Mouse (Mus musculus) v-Abl transformed pro-B cells (cell line): ENCODE data around the gene Esyt1.

Source experiments
- in situ Hi-C, 2 experiments: fragments of 400-800 bp; cut with MboI; formaldehyde crosslinking; loops; one replicate each; pipeline ENCODE4 v1.15.1; 2025; ENCODE audit not compliant: unreplicated experiment in 2 of 2

Gene Esyt1

GRCm38 (mm10) chr10:128544674-128545569 is 19.3 kb upstream of the Esyt1 start:
- in situ Hi-C loops, result loop anchor here (5.0 to 10.0 kb wide), 4 partner anchors 130 to 210 kb away; partner anchors contain the start of genes Cs (in 2 of the 2), Coq10a (in 1 of the 2) and Suox (in 1 of the 2)

DNA sequence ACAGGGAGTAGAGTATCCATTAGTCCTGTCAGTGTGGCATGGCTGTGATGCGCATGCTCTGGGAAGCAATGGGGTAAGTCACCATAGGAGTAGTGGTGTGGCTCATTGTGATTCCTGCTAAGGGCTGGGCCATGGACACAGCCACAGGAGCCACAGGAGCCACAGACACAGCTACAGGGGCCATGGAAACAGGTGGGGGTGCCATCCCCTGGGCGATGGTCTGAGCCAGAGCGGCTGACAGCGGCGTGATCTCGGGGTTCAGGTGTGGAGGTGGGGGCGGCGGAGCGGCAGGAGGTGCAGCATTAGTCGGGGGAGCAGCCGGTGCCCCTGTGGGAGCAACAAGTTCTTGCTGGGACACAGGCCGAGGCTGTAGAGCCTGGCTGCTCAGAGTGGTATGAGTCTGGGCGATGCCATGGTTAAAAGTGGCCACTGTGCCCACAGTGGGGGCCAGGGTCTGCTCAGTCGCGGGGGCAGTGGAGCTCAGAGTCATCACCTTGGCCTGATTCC is 18.5 kb upstream of the Esyt1 start:
- in situ Hi-C loops, result loop anchor here in 1 of 2 experiments (10.0 kb wide), 2 partner anchors 131 to 209 kb away; partner anchors contain the start of genes Cs and Suox

DNA sequence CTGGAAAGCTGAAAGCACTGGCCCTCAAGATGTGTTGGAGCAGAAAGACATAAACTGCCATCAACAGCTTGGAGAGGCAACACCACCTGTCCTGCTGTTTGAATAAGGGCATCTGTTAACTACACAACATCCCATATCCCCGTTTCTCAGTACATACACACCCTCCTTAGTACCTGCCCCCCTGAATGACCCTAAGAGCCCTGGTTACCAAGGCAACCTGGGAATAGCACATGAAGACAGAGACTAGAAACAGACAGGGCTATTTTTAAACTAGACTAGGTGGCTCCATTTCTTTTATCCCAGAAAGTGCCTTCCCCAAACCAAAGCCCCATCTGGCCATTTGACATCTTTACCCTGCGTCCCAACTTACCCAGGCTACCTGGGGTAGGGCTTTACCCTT is 17.4 kb upstream of the Esyt1 start:
- in situ Hi-C loops, result loop anchor here in 1 of 2 experiments (10.0 kb wide), 2 partner anchors 132 to 208 kb away; partner anchors contain the start of genes Cs and Suox

GRCm38 (mm10) chr10:128538340-128538870 is 12.7 kb upstream of the Esyt1 start:
- in situ Hi-C loops, result loop anchor here in 1 of 2 experiments (5.0 kb wide), 1 partner anchor 46 kb away; the partner anchor contains the start of gene Myl6

DNA sequence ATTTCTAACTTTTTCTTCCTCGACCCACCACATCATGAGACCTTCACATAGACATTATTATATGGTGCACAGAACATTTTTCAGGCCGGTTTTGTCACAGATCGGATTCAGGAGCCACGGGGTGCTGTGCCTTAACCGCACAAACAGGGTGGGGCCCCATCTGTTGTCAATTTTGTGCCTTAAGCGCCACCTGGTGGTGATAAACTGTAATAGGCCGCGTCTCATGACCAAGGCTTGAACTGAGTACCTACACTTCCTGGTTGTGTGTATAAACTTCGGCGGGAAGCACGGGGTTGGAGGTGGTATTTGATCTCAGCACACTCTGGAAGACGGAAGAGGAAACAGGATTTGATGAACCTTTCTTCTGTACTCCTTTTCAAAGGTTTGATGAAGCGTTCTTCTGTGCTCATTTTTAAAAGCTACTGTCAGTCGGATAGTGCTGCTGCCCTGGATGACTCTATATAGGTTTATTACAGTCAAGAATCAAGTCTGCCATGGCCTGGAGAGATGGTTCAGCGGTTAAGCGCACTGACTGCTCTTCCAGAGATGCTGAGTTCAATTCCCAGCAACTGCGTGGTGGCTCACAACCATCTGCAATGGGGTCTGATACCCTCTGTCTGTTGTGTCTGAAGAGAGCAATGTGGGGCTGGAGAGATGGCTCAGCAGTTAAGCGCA is 10.7 kb upstream of the Esyt1 start:
- in situ Hi-C loops, result loop anchor here in 1 of 2 experiments (5.0 kb wide), 1 partner anchor 44 kb away; the partner anchor contains the start of gene Myl6

DNA sequence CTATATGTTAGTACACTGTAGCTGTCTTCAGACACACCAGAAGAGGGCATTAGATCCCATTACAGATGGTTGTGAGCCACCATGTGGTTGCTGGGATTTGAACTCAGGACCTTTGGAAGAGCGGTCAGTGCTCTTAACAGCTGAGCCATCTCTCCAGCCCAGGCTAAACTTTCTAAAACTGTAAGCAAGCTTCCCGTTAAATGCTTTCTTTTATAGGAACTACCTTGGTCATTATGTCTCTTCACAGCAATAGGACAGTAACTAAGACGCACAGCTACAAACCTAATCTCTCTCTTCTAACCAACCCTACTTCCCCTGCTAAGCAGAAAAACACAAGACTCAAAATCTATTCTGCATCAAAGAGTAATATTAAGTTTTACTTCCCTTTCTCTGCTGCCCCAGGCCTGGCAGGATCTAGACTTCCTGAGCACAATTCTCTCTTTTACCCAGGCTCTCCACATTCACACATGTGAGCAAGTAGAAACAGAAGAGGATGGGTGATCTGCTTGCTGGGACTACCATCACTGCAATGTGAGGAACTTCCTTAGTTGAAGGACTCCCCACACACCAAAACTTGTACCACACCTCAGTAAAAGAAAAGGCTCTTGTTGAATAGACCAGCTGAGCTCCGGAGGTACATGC is 10.1 kb upstream of the Esyt1 start:
- in situ Hi-C loops, result loop anchor here in 1 of 2 experiments (5.0 kb wide), 1 partner anchor 43 kb away; the partner anchor contains the start of gene Myl6

- in situ Hi-C loops, result loop anchor here in 1 of 2 experiments (5.0 kb wide), 1 partner anchor 43 kb away; the partner anchor contains the start of gene Myl6
These were observed 9.5 kb upstream of the Esyt1 start for GRCm38 (mm10) chr10:128535206-128535605.

DNA sequence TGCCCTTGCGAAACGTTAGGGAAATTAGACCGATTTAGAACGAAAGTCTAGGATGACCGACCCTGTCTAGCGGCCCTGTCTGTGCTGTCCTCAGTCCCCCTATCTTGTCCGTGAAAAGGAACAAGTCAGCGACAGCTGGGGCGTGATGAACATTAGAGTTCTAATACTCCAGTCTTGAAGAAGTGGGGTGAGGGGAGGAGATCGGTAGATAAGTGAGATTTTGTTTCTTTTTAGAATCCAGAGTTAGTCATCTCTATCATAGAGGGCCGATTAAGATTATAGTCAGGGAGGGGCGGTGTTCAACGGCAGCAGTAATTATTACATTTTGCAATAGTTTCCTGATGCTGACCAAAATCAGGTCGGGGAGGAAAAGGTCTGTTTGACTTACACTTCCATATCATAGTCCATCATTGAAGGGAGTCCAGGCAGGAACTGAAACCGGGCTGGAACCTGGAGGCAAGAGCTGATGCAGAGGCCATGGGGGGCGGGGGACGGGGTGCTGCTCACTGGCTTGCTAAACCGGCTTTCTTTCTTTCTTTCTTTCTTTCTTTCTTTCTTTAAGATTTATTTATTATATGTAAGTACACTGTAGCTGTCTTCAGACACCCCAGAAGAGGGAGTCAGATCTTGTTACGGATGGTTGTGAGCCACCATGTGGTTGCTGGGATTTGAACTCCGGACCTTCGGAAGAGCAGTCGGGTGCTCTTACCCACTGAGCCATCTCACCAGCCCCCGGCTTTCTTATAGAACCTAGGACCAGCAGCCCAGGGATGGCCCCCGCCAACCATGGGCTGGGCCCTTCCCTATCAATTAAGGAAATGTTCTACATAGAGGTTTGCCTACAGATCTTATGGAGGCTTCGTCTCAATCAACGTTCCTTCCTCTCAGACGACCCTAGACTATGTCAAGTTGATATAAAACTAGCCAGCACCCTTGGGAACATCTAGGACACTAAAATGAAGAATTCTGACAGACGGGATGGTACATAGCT is 990 bp upstream of the Esyt1 start:
- in situ Hi-C loops, result loop anchor here in 1 of 2 experiments (5.0 kb wide), 2 partner anchors 34 to 64 kb away; partner anchors contain the start of gene Myl6

DNA sequence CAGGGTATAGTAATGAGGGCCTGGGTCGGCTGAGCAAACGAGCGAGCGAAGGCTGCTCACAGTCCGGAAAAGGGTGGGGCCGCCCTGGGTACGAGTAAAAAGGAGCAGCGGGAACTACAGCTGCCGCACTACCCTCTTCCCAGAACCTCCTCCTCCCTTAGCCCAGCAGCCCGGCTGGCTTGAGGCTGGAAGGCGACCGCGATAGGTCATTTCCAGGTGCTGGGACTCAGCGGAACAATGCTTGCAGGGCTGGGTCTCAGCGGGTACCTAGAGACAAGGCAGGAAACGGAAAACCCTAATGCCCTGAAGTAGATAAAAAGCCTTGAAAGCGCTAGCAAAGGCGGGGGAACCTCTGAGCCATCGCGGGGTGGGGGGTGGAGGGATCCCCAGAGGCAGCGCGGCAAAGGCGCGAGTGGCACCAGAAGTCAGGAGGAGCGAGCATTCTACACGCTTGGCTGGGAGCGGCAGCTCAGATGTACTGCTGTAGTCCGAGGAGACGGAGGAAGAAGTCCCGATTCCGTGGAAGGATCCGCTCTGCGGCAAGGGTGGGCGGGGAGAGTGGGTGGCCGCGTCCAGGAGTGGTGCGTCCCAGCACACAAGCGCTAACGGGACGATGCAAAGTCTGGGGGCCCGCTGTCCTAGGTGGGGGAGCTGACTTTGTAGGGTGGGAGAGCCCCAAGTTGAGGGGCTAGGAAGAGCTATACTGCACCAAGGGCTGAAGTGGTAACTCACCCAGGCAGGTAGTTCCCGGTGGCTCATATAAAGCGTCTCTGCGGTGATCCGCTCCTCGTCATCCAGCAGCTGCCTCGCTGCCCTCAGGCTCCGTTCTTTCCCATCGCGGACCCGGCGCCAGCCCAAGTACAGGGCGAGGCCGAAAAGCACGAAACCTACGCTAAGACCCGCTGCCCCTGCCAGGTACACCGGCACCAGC is 674 bp downstream of the Esyt1 start:
- in situ Hi-C loops, result loop anchor here in 1 of 2 experiments (5.0 kb wide), 2 partner anchors 33 to 63 kb away; partner anchors contain the start of gene Myl6

- in situ Hi-C loops, result no loop called here
These were observed 1.4 kb downstream of the Esyt1 start for GRCm38 (mm10) chr10:128524111-128524731.

- in situ Hi-C loops, result no loop called here
These were observed 3.3 kb downstream of the Esyt1 start for GRCm38 (mm10) chr10:128522351-128522750.

GRCm38 (mm10) chr10:128520591-128520990 is 5.1 kb downstream of the Esyt1 start:
- in situ Hi-C loops, result no loop called here

DNA sequence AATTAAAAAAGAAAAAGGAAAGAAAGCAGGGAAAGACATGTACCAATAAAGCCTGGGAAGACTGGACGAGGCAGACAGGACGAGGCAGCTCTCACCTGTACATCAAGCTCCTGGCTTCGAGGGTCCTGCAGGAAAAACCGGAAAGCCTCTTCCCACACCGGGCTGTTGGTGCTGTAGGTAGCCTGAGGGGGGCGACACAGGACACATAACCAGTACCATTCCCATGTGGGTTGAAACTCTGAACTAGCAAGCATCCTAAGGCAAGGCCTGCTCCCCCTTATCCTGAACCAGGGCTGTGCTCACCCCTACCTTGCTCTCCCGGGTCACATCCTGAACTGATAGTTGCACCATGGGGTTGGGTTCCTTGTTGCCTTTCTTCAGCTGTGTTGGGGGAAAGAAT is 6.8 kb downstream of the Esyt1 start:
- in situ Hi-C loops, result no loop called here

- in situ Hi-C loops, result no loop called here
These were observed 9.0 kb downstream of the Esyt1 start for GRCm38 (mm10) chr10:128516677-128517076.

GRCm38 (mm10) chr10:128516029-128516428 is 9.6 kb downstream of the Esyt1 start:
- in situ Hi-C loops, result no loop called here

GRCm38 (mm10) chr10:128515044-128515443 is 10.6 kb downstream of the Esyt1 start:
- in situ Hi-C loops, result no loop called here

- in situ Hi-C loops, result no loop called here
These were observed 13.9 kb downstream of the Esyt1 start for GRCm38 (mm10) chr10:128511761-128512160.
